Mouse (Mus musculus): Measurements from ENCODE around the gene Fam71e2.

GRCm38 (mm10) chr7:4741151-4741550 is 30.0 kb downstream of the Fam71e2 start:
- TF ChIP-seq POLR2A (IDR thresholded peaks at IDR 0.05; ENCODE audit: insufficient read length, low read depth) (no peak), POLR2AphosphoS2 (IDR thresholded peaks at IDR 0.05; ENCODE audit: insufficient read length, low read depth) (no peak), MYOD1 (IDR thresholded peaks at IDR 0.05; ENCODE audit: control insufficient read depth in 1 of 3, insufficient read length in 2 of 3, low read depth in 2 of 3) (no peak), CEBPB (IDR thresholded peaks at IDR 0.05; ENCODE audit: insufficient read depth, poor library complexity, severe bottlenecking) (no peak), TCF12 (IDR thresholded peaks at IDR 0.05; ENCODE audit: insufficient read depth, poor library complexity, severe bottlenecking) (no peak), TCF3 (IDR thresholded peaks at IDR 0.05; ENCODE audit: insufficient read length, low read depth) (no peak), REST (IDR thresholded peaks at IDR 0.05; ENCODE audit: insufficient read depth, insufficient read length) (no peak), MAX (IDR thresholded peaks at IDR 0.05; ENCODE audit: low read depth) (no peak), E2F4 (IDR thresholded peaks at IDR 0.05; ENCODE audit: insufficient read depth) (no peak)
